Mouse (Mus musculus) c-Kit-positive CD71-negative TER-119-negative erythroid progenitor cells, embryonic 14.5 days (primary cell): ENCODE measurements around the gene Cyp2c67.
"Not testable (repeated sequence)": the region's sequence is repeated elsewhere in the genome, so short reads cannot be mapped to it uniquely, and the experiment has no call there.

ENCODE experiments used
- DNase-seq: peaks from one replicate; pipeline ENCODE4 v3.0.0-alpha.2; 2013; ENCODE audit warnings: low read depth

Gene Cyp2c67

DNA sequence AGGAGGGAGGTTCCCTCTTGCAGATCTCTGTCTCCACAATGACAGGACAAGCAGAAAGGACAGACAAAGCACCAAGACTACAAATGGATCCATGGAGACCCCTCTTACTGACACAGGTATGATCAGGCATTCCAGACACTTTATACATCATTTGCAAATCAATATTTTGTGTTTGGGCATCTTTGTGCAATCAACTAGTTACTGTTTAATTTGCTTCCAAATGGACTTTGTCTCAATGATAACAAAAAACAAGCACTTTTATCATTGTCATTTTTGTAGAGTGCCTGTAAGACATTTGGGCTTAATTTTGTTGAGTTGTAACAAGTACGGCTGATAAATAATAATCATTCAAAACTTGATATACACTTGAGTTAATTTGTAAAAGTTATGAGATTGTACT, at the start of gene Cyp2c67:
Cyp2c67 (minus strand) TSS at position 114 of the 400 bp plus-strand sequence.
- DNase-seq = no peak

DNA sequence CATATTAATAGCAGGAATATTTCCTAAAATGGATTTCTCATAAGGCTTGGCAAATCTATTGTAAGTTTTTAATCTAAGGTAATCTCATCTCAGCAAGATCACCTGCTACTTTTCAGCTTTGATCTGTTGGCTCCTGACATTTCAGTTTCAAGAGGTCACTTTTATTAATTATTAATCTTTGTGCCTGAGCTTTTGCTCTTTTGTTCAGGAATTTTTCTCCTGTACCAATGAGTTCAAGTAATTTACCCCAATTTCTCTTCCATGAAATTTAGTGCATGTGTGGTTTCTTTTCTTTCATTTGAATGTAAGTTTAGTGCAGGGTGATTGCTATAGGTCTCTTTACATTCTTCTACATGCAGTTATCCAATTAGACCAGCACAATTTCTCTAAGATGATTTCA, 16.8 kb upstream of the Cyp2c67 start:
- DNase-seq = not testable (repeated sequence)

DNA sequence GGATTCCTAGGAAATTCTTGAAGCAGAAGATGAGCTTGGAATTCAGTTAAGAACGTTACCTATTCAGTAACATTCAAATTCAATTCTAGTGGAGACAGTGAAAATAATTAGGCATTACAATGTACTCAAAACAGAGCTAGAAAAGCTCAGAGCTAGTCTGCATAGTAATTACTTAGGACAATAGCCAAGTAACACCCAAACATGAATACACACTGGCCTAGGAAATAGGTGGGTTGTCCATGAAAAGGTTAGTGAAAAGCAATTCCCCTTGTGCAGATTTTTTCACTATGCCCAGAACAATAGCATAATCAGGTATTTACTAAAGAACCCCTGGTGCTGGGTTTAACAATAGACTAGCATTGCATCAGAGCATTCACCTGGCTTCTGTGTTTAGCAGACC, 3.5 kb upstream of the Cyp2c67 start:
- DNase-seq = no peak

DNA sequence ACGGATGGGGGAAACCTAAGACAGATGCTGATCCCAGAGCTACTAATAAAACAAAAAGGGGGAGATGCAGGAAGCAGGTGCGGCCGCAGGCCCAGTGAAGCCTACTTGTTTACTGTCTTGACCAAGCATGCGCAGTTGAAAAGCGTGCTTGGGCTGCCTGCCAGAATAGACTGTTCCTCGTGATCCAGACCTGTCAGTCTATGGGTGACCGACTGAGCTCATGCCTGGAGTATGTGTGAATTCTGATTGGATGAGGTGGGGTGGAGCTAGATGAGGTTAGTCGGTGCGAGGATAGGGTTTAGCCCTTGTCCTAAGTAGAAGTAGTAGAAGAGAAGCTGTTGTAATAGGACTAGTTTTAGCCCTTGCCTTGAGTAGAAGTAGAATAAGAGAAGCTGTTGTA, 1.3 kb downstream of the Cyp2c67 start:
- no peak for DNase-seq

DNA sequence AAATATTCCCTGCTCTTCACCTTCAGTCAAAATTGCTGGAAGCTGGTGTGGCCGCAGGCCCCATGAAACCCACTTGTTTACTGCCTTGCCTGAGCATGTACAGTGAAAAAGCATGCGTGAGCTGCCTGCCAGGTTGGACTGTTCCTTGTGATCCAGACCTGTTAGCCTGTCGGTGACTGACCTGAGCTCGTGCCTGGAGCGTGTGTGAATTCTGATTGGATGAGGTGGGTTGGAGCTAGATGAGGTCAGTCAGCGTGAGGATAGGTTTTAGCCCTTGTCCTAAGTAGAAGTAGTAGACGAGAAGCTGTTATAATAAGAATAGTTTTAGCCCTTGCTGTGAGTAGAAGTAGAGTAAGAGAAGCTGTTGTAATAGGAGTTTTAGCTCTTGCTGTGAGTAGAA, 4.3 kb downstream of the Cyp2c67 start:
- not testable (repeated sequence) for DNase-seq
